Mouse (Mus musculus) intestine, postnatal 0 days (tissue): ENCODE data around the gene Phlda2. TPM values are rescaled to one million over a fixed set of nuclear protein-coding genes. Genes with fewer than 3 reads are reported as not detected.

ENCODE experiments used
- ATAC-seq: fragments of 200-750 bp; cut with Nextera tagmentation; 2 replicates; pipeline ENCODE4 v1.8.0; 2017; ENCODE audit warnings: mild to moderate bottlenecking, moderate TSS enrichment, moderate library complexity
- H3K27ac ChIP-seq: fragments of 300-500 bp; sonication (generic); 2 replicates; pipeline ENCODE4 v1.5.1; 2014; ENCODE audit warnings: mild to moderate bottlenecking, low read depth, low read length, moderate library complexity
- H3K27me3 ChIP-seq: fragments of 300-500 bp; sonication (generic); replicated peaks from 2 replicates; pipeline ENCODE4 v1.6.1; 2014; ENCODE audit warnings: low read length, mixed read lengths; ENCODE audit not compliant: control insufficient read depth, insufficient read depth
- H3K36me3 ChIP-seq: fragments of 300-500 bp; sonication (generic); 2 replicates; pipeline ENCODE4 v1.6.1; 2014; ENCODE audit warnings: mild to moderate bottlenecking, moderate library complexity; ENCODE audit not compliant: control insufficient read depth, insufficient read depth
- H3K4me1 ChIP-seq: fragments of 300-500 bp; sonication (generic); replicated peaks from 2 replicates; pipeline ENCODE4 v1.6.1; 2014; ENCODE audit warnings: antibody characterized with exemption, low read length, mixed read lengths; ENCODE audit not compliant: control insufficient read depth, insufficient read depth
- H3K4me2 ChIP-seq: fragments of 300-500 bp; sonication (generic); replicated peaks from 2 replicates; pipeline ENCODE4 v1.6.1; 2014; ENCODE audit warnings: low read depth, mild to moderate bottlenecking, moderate library complexity
- H3K4me3 ChIP-seq: fragments of 300-500 bp; sonication (generic); 2 replicates; pipeline ENCODE4 v1.5.1; 2014; ENCODE audit warnings: low read depth, low read length
- H3K9ac ChIP-seq: fragments of 300-500 bp; sonication (generic); 2 replicates; pipeline ENCODE4 v1.6.1; 2014; ENCODE audit warnings: mild to moderate bottlenecking, low read depth, low read length
- H3K9me3 ChIP-seq: fragments of 300-500 bp; sonication (generic); 2 replicates; pipeline ENCODE4 v1.6.1; 2016; ENCODE audit warnings: mixed run types; ENCODE audit not compliant: control insufficient read depth
- CTCF ChIP-seq: sonication (generic); IDR thresholded peaks from 2 replicates; pipeline ENCODE4 v1.5.1; 2016; ENCODE audit warnings: low read depth, mild to moderate bottlenecking, control low read depth, antibody characterized with exemption, moderate library complexity
- WGBS: fragments of 180-500 bp; shearing (Covaris S2); extraction: QIAGEN DNeasy Blood & Tissue Kit; methylation state at CpG from one replicate; pipeline ENCODE4 v1.1.7; 2014; 5-methylcytosine and 5-hydroxymethylcytosine counted together
- polyA plus RNA-seq: library from polyadenylated mRNA; unstranded; fragments of >200 nt; fragmentation: Nextera tagmentation; extraction: Ambion mirVana; gene quantifications from 2 replicates; pipeline ENCODE4 v1.2.1, GENCODE M21; 2015

The Phlda2 gene
- polyA plus RNA-seq, 1 experiment from 2014 or later, result 1.3 TPM

DNA sequence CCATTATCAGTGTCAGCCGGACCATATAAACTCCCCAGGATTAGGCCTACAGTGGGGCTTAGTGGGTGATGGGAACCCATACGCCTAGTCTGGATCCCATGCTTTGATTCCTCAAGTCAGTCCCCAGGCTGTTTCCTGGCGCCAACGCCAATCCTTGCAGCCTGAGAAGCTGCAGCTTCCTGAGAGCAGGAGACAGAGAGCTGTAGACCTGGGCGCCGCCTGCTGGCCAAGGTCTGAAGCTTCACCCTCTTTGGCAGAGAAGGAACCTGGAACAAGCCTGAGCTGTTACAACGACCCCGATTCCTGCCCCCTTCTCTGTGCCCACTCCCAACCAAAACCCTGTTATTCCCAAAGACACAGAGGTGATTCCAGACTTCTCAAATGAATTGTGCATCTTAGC, 33.0 kb downstream of the Phlda2 start:
- Histone ChIP-seq H3K4me1 (peaks cover 3% of the 10 kb centered on the region; the same call in 1 of the 2 replicates), H3K27ac (no peak overlapping the region), H3K4me3 (no peak overlapping the region), H3K36me3 (no peaks in the 10 kb centered on the region), H3K27me3 (no peaks in the 10 kb centered on the region), H3K9me3 (no peaks in the 10 kb centered on the region), H3K4me2 (peak overlapping the region; percentile 27; the same call in 1 of the 2 replicates), H3K9ac (no peak overlapping the region)
- TF ChIP-seq CTCF, result peak; percentile 95
- ATAC-seq, result no peak
- 13% methylated on average over 8 of the region's 8 CpGs for WGBS

DNA sequence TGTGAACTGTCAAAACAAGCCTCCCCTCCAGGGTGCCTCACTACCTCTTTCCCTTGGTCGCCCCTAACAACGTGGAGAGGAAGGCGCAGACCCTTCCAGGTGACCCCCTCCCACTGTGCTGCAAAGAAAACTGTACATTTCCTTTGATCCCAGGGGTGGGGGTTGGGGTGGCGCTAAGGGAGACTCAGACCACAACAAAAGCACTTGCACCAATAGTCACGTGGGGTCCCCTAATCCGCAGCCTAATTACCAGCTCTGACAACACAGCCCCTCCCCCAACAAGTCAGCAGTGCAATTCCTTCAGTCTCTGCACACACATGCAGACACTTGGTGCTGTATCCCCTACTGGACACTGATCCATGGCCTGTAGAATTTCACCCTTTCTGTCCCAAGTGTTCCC, 35.2 kb downstream of the Phlda2 start:
- H3K4me3 ChIP-seq, result no peak overlapping the region
- H3K27me3 ChIP-seq, result no peaks in the 10 kb centered on the region
- no peaks in the 10 kb centered on the region for H3K36me3 ChIP-seq
- no peak overlapping the region for H3K9ac ChIP-seq
- H3K27ac ChIP-seq, result no peak overlapping the region
- no peak for ATAC-seq
- no peak for TF ChIP-seq CTCF
- H3K9me3 ChIP-seq, result no peaks in the 10 kb centered on the region
- WGBS, result 34% methylated on average over 6 of the region's 6 CpGs
- H3K4me2 ChIP-seq, result no peak overlapping the region
- H3K4me1 ChIP-seq, result peaks cover 3% of the 10 kb centered on the region; the same call in 1 of the 2 replicates

DNA sequence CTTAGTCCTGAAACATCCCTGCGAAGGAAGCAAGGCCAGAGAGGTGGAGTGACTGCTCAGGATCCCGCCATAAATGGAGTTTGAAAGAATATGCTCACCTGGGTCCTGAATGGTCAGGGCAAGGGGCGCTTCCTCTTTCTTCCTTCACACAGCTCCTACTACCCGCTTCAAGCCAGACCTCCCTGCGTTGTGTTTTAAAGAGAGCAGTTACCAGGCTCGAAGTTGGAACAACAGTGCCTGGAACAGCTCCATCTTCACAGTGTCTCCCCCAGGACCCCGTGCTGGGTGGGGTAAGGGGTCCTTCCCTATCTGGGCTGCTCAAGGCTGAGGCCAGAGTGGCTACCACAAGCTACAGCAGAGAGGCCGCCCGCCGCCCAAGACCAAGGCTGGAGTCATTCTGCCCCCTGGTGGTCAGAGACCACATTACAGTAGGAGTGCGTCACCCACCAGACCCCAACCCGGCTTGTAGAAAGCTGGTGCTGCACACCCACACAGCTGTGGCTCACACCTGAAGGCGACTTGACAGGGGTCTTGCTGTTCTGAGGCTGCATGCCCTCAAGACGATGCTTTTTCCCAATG, 36.8 kb downstream of the Phlda2 start:
- ATAC-seq, result peak; percentile 19; the same call in 1 of the 2 replicates
- no peak overlapping the region for H3K27ac ChIP-seq
- H3K9ac ChIP-seq, result no peak overlapping the region

DNA sequence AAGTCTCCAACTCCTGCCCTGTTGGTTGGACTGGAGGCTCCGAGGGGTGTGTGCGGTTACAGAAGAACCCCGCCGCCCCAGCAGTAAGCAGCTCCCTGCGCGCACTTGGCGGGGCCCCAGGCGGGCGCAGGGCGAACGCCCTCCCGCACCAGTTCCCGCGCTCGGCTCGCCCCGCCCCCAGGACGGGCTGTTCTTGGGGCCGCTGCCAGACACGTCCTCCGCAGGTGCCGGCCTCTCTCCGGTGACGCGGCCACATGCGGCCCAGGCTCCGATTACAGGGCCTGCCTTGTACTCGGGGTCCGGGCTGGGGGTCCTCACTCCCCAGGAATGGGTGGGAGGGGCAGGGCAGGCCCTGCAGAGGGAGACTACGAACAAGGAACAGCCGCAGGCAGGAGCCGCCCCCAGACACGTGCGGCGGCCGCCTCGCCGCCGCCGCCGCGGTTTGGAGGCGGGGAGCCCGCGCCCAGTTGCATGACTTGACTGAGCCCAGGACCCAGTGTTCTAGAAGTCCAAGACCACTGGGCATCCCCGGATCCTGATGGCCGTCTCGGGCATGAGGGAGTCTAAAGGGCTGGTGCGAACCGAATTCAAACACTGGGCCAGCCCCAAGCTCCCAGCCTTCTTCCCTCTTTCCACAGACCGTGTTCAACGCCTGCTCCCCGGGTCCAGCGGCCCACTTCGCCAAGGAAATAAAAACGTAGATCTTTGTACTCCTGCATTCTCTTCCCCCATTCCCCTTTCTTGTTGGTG, 38.0 kb downstream of the Phlda2 start:
- WGBS, result 17% methylated on average over 56 of the region's 56 CpGs
- no peak overlapping the region for H3K27ac ChIP-seq
- ATAC-seq, result peak; percentile 18

More for the DNA sequence above, 36.8 kb downstream of the Phlda2 start:
- no peaks in the 10 kb centered on the region for H3K9me3 ChIP-seq
- H3K4me3 ChIP-seq, result no peak overlapping the region
- H3K4me2 ChIP-seq, result no peak overlapping the region
- H3K4me1 ChIP-seq, result peaks cover 3% of the 10 kb centered on the region; the same call in 1 of the 2 replicates
- no peaks in the 10 kb centered on the region for H3K36me3 ChIP-seq
- H3K27me3 ChIP-seq, result no peaks in the 10 kb centered on the region
- 40% methylated on average over 14 of the region's 14 CpGs for WGBS
- peak; percentile 97 for TF ChIP-seq CTCF

DNA sequence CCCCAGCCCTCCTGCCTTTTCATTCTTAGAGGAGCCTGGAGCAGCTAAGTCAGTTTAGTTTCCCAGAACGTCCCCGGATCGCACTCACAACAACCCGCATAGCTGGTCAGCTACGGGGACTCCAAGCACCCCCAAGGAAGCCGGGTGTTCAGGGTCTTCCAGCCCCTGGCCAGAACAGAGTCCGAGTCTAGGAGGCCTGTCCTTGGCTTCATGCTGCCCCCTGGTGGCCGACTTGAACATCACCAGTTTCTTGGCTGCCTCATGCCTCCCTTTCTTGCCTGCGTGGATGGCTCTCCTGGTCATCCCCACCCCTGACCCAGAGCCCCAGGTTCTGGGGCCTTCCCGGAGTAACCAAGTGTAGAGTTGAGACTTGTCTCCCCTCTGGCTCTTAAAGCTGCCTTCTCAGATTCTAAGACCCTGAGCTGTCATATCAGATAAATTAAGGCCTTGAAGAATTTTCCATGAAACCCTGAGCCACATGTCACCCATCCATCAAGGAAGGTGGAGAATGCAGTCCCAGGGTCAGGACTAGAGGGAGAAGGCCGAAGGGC, 39.0 kb downstream of the Phlda2 start:
- ATAC-seq, result no peak
- Histone ChIP-seq H3K27ac (no peak overlapping the region), H3K36me3 (no peaks in the 10 kb centered on the region), H3K9me3 (peaks cover 12% of the 10 kb centered on the region; the same call in 1 of the 2 replicates), H3K4me3 (no peak overlapping the region), H3K4me1 (peaks cover 3% of the 10 kb centered on the region; the same call in 1 of the 2 replicates), H3K27me3 (no peaks in the 10 kb centered on the region), H3K4me2 (0 out of 2 replicates have a peak overlapping the region, but pooled peaks have one; percentile 4), H3K9ac (no peak overlapping the region)
- peak; percentile 93 for TF ChIP-seq CTCF
- 41% methylated on average over 11 of the region's 11 CpGs for WGBS

More for the DNA sequence above, 38.0 kb downstream of the Phlda2 start:
- H3K9ac ChIP-seq, result peak overlapping the region; percentile 37
- peak overlapping the region; percentile 25 for H3K4me3 ChIP-seq
- peaks cover 6% of the 10 kb centered on the region; the same call in 1 of the 2 replicates for H3K9me3 ChIP-seq
- peaks cover 3% of the 10 kb centered on the region; the same call in 1 of the 2 replicates for H3K4me1 ChIP-seq
- H3K27me3 ChIP-seq, result no peaks in the 10 kb centered on the region
- no peak for TF ChIP-seq CTCF
- no peaks in the 10 kb centered on the region for H3K36me3 ChIP-seq
- H3K4me2 ChIP-seq, result peak overlapping the region; percentile 81

DNA sequence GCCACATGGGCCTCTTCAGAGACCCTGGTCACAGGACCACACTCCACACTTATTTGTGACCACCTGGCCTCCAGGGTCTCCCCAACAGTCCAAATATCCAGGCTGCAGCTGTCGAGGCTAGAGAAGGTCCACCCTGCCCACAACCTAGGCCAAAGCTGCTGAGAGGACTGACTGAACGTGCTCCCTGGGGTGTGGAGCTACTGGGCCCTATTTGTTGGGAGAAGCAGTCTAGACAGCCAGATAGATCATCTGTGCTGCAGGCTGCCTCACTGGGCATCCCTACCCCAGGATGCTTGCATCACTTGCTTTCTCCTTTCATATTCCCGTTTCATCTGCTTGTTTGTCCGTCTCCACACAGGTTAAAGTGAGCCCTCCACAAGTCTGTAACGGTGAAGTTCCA, 40.4 kb downstream of the Phlda2 start:
- no peak overlapping the region for H3K4me2 ChIP-seq
- WGBS, result 88% methylated on average over 5 of the region's 5 CpGs
- H3K4me1 ChIP-seq, result peaks cover 3% of the 10 kb centered on the region; the same call in 1 of the 2 replicates
- TF ChIP-seq CTCF, result no peak
- no peak overlapping the region for H3K9ac ChIP-seq
- peaks cover 13% of the 10 kb centered on the region; the same call in 1 of the 2 replicates for H3K9me3 ChIP-seq
- H3K4me3 ChIP-seq, result no peak overlapping the region
- H3K36me3 ChIP-seq, result no peaks in the 10 kb centered on the region
- no peak overlapping the region for H3K27ac ChIP-seq
- ATAC-seq, result no peak
- H3K27me3 ChIP-seq, result no peaks in the 10 kb centered on the region
